Mouse (Mus musculus): ENCODE results near the gene Fcor. TPM values are rescaled to one million over a fixed set of nuclear protein-coding genes. Genes with fewer than 3 reads are reported as not detected.

The Fcor gene
- 4.4 TPM in 1 of 2 replicates, not detected in the other for total RNA-seq (2015; ENCODE audit: low replicate concordance)
- total RNA-seq (2017; ENCODE audit: low replicate concordance) = 2.8 and 5.6 TPM in 2 replicates

GRCm38 (mm10) chr8:3671980-3672491, at the start of gene Fcor:
Gene Fcor, minus strand, starts transcription at chr8:3672362.
- peak; percentile 61 for ATAC-seq (replicated peaks; ENCODE audit: low FRiP score, poor library complexity, severe bottlenecking)

GRCm38 (mm10) chr8:3721041-3721440, 48.9 kb upstream of the Fcor start:
- no peak for ATAC-seq (replicated peaks; ENCODE audit: low FRiP score, poor library complexity, severe bottlenecking)

GRCm38 (mm10) chr8:3720551-3720950, 48.4 kb upstream of the Fcor start, which contains the start of gene Clec4g:
Gene Clec4g, minus strand, starts transcription at chr8:3720651.
- no peak for ATAC-seq (replicated peaks; ENCODE audit: low FRiP score, poor library complexity, severe bottlenecking)

GRCm38 (mm10) chr8:3718559-3718958, 46.4 kb upstream of the Fcor start:
- ATAC-seq (replicated peaks; ENCODE audit: low FRiP score, poor library complexity, severe bottlenecking) = peak; percentile 77

- ATAC-seq (replicated peaks; ENCODE audit: low FRiP score, poor library complexity, severe bottlenecking) = no peak
These were observed 45.3 kb upstream of the Fcor start for GRCm38 (mm10) chr8:3717321-3717954.

- no peak for ATAC-seq (replicated peaks; ENCODE audit: low FRiP score, poor library complexity, severe bottlenecking)
These were observed 39.5 kb upstream of the Fcor start for GRCm38 (mm10) chr8:3711646-3712045.

- ATAC-seq (replicated peaks; ENCODE audit: low FRiP score, poor library complexity, severe bottlenecking) = no peak
These were observed 38.1 kb upstream of the Fcor start for GRCm38 (mm10) chr8:3710312-3710711.

- ATAC-seq (replicated peaks; ENCODE audit: low FRiP score, poor library complexity, severe bottlenecking) = no peak
These were observed 35.4 kb upstream of the Fcor start for GRCm38 (mm10) chr8:3707611-3708010.

- no peak; the same call in 1 of the 2 replicates for ATAC-seq (replicated peaks; ENCODE audit: low FRiP score, poor library complexity, severe bottlenecking)
These were observed 33.5 kb upstream of the Fcor start for GRCm38 (mm10) chr8:3705711-3706110.

- ATAC-seq (replicated peaks; ENCODE audit: low FRiP score, poor library complexity, severe bottlenecking) = no peak
These were observed 29.3 kb upstream of the Fcor start for GRCm38 (mm10) chr8:3701491-3701890.

- ATAC-seq (replicated peaks; ENCODE audit: low FRiP score, poor library complexity, severe bottlenecking) = no peak
These were observed 22.0 kb upstream of the Fcor start, which contains the start of gene Fcer2a for GRCm38 (mm10) chr8:3694121-3694520. Gene Fcer2a, minus strand, starts transcription at chr8:3694175.

- no peak for ATAC-seq (replicated peaks; ENCODE audit: low FRiP score, poor library complexity, severe bottlenecking)
These were observed 18.6 kb upstream of the Fcor start for GRCm38 (mm10) chr8:3690774-3691173.

- ATAC-seq (replicated peaks; ENCODE audit: low FRiP score, poor library complexity, severe bottlenecking) = no peak
These were observed 15.4 kb upstream of the Fcor start for GRCm38 (mm10) chr8:3687537-3687936.

GRCm38 (mm10) chr8:3685422-3685821, 13.3 kb upstream of the Fcor start:
- no peak for ATAC-seq (replicated peaks; ENCODE audit: low FRiP score, poor library complexity, severe bottlenecking)

GRCm38 (mm10) chr8:3684530-3684929, 12.4 kb upstream of the Fcor start:
- no peak for ATAC-seq (replicated peaks; ENCODE audit: low FRiP score, poor library complexity, severe bottlenecking)

GRCm38 (mm10) chr8:3683408-3684176, 11.4 kb upstream of the Fcor start:
- no peak for ATAC-seq (replicated peaks; ENCODE audit: low FRiP score, poor library complexity, severe bottlenecking)

GRCm38 (mm10) chr8:3682435-3682834, 10.3 kb upstream of the Fcor start:
- no peak for ATAC-seq (replicated peaks; ENCODE audit: low FRiP score, poor library complexity, severe bottlenecking)

GRCm38 (mm10) chr8:3679656-3680055, 7.5 kb upstream of the Fcor start:
- ATAC-seq (replicated peaks; ENCODE audit: low FRiP score, poor library complexity, severe bottlenecking) = no peak

GRCm38 (mm10) chr8:3679236-3679635, 7.1 kb upstream of the Fcor start:
- ATAC-seq (replicated peaks; ENCODE audit: low FRiP score, poor library complexity, severe bottlenecking) = no peak

- ATAC-seq (replicated peaks; ENCODE audit: low FRiP score, poor library complexity, severe bottlenecking) = no peak
These were observed 6.7 kb upstream of the Fcor start for GRCm38 (mm10) chr8:3678831-3679230.
